Mouse (Mus musculus) neural tube, embryonic 11.5 days (tissue): ENCODE results near the gene Ccdc170. TPM values are rescaled to one million over a fixed set of nuclear protein-coding genes. Genes with fewer than 3 reads are reported as not detected.

ENCODE experiments used
- ATAC-seq: fragments of 200-750 bp; cut with Nextera tagmentation; 2 replicates; pipeline ENCODE4 v1.8.0; 2017; ENCODE audit warnings: moderate number of reproducible peaks, mild to moderate bottlenecking, moderate TSS enrichment, moderate library complexity; ENCODE audit not compliant: insufficient read depth, low FRiP score, low TSS enrichment
- DNase-seq: peaks from one replicate; pipeline ENCODE4 v3.0.0-alpha.2; 2015; ENCODE audit warnings: low spot score
- H3K27ac ChIP-seq: fragments of 300-500 bp; sonication (generic); 2 replicates; pipeline ENCODE4 v1.5.1; 2014; ENCODE audit warnings: low read depth, mild to moderate bottlenecking, low read length
- H3K27me3 ChIP-seq: fragments of 300-500 bp; sonication (generic); 2 replicates; pipeline ENCODE4 v1.6.1; 2014; ENCODE audit warnings: mild to moderate bottlenecking, low read length, mixed read lengths; ENCODE audit not compliant: control insufficient read depth, insufficient read depth
- H3K36me3 ChIP-seq: fragments of 300-500 bp; sonication (generic); 2 replicates; pipeline ENCODE4 v1.6.1; 2014; ENCODE audit warnings: mild to moderate bottlenecking, low read length, moderate library complexity, mixed read lengths; ENCODE audit not compliant: control insufficient read depth, insufficient read depth
- H3K4me1 ChIP-seq: fragments of 300-500 bp; sonication (generic); 2 replicates; pipeline ENCODE4 v1.6.1; 2014; ENCODE audit warnings: low read length, mixed read lengths; ENCODE audit not compliant: control insufficient read depth, insufficient read depth
- H3K4me2 ChIP-seq: fragments of 300-500 bp; sonication (generic); 2 replicates; pipeline ENCODE4 v1.6.1; 2014; ENCODE audit warnings: low read depth, mild to moderate bottlenecking, moderate library complexity
- H3K4me3 ChIP-seq: fragments of 300-500 bp; sonication (generic); 2 replicates; pipeline ENCODE4 v1.5.1; 2014; ENCODE audit warnings: low read depth, low read length
- H3K9ac ChIP-seq: fragments of 300-500 bp; sonication (generic); 2 replicates; pipeline ENCODE4 v1.6.1; 2014; ENCODE audit warnings: mild to moderate bottlenecking, low read length
- H3K9me3 ChIP-seq: fragments of 300-500 bp; sonication (generic); 2 replicates; pipeline ENCODE4 v1.6.1; 2016; ENCODE audit warnings: low read length; ENCODE audit not compliant: control insufficient read depth
- WGBS: fragments of 180-500 bp; shearing (Covaris S2); extraction: QIAGEN DNeasy Blood & Tissue Kit; methylation state at CpG from one replicate; pipeline ENCODE4 v1.1.7; 2014; 5-methylcytosine and 5-hydroxymethylcytosine counted together
- polyA plus RNA-seq: library from polyadenylated mRNA; unstranded; fragments of >200 nt; fragmentation: Nextera tagmentation; extraction: Ambion mirVana; gene quantifications from 2 replicates; pipeline ENCODE4 v1.2.1, GENCODE M21; 2014

Ccdc170 gene
- polyA plus RNA-seq, 1 experiment from 2014 or later: not detected

DNA sequence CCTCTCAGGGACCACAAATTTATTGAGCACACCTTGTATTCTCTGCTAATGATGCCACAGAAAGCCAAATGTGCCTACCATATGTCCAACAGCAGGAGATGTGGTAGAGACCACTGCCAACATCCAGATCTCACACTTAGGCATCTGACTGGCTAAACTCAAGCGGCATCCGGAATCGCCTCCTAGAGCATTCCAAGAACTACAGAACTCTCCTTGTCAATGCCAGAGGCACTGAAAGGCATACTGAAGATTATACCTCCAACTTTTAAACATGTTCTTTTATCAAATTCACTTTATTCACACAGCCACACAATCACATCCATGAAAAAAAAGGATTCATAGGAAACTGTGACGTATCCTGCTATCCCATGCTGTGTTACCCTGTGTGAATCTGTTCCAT is 88.5 kb downstream of the Ccdc170 start:
- H3K9me3 ChIP-seq: no peaks in the 10 kb centered on the region
- no peak overlapping the region for H3K27ac ChIP-seq
- no peak overlapping the region for H3K4me3 ChIP-seq
- ATAC-seq: no peak
- no peaks in the 10 kb centered on the region for H3K27me3 ChIP-seq
- WGBS: 88% methylated on average over 4 of the region's 4 CpGs
- no peak overlapping the region for H3K4me2 ChIP-seq
- H3K36me3 ChIP-seq: no peaks in the 10 kb centered on the region
- DNase-seq: no peak
- no peaks in the 10 kb centered on the region for H3K4me1 ChIP-seq
- no peak overlapping the region for H3K9ac ChIP-seq

GRCm38 (mm10) chr10:4571304-4571703 is 89.0 kb downstream of the Ccdc170 start:
- no peak overlapping the region for H3K4me2 ChIP-seq
- DNase-seq (no peak), ATAC-seq (no peak)
- no peaks in the 10 kb centered on the region for H3K27me3 ChIP-seq
- no peak overlapping the region for H3K4me3 ChIP-seq
- WGBS: 78% methylated on average over 4 of the region's 4 CpGs
- no peaks in the 10 kb centered on the region for H3K9me3 ChIP-seq
- H3K27ac ChIP-seq: no peak overlapping the region
- no peak overlapping the region for H3K9ac ChIP-seq
- no peaks in the 10 kb centered on the region for H3K4me1 ChIP-seq
- no peaks in the 10 kb centered on the region for H3K36me3 ChIP-seq

DNA sequence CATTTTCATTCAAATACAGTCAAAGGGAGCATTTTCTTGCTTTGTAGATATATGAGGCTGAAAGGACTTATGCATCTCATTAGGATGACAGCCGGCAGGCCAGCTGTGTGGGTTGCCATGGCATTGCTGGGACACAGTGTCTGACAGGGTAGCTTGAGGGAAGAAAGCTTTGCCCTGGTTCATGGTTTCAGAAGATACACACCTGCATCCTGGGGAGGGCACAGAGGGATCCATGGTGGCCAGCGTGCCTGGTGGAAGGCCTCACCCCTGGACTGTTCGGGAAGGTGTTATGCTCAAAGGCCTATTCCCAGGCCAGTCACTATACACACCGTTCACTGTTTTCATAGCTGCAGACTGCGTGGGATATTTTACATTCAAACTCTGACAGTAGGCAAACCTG is 99.6 kb downstream of the Ccdc170 start:
- Histone ChIP-seq H3K9ac (no peak overlapping the region), H3K4me3 (no peak overlapping the region), H3K9me3 (no peaks in the 10 kb centered on the region), H3K27me3 (no peaks in the 10 kb centered on the region), H3K27ac (no peak overlapping the region), H3K4me1 (no peaks in the 10 kb centered on the region), H3K36me3 (no peaks in the 10 kb centered on the region), H3K4me2 (no peak overlapping the region)
- DNase-seq: peak; percentile 46
- ATAC-seq: peak; percentile 41; the same call in 1 of the 2 replicates
- WGBS: 88% methylated on average over 5 of the region's 5 CpGs

GRCm38 (mm10) chr10:4586691-4587090 is 104.4 kb downstream of the Ccdc170 start:
- Histone ChIP-seq H3K4me1 (no peaks in the 10 kb centered on the region), H3K4me2 (no peak overlapping the region), H3K27ac (no peak overlapping the region), H3K36me3 (no peaks in the 10 kb centered on the region), H3K9ac (no peak overlapping the region), H3K27me3 (no peaks in the 10 kb centered on the region), H3K9me3 (no peaks in the 10 kb centered on the region), H3K4me3 (no peak overlapping the region)
- ATAC-seq: no peak
- 92% methylated on average over 6 of the region's 6 CpGs for WGBS
- DNase-seq: no peak

- no peaks in the 10 kb centered on the region for H3K36me3 ChIP-seq
- ATAC-seq: no peak
- H3K27ac ChIP-seq: no peak overlapping the region
- no peak for DNase-seq
- no peaks in the 10 kb centered on the region for H3K9me3 ChIP-seq
- H3K27me3 ChIP-seq: no peaks in the 10 kb centered on the region
- H3K9ac ChIP-seq: no peak overlapping the region
- 76% methylated on average over 4 of the region's 4 CpGs for WGBS
- no peak overlapping the region for H3K4me3 ChIP-seq
- no peak overlapping the region for H3K4me2 ChIP-seq
- H3K4me1 ChIP-seq: no peaks in the 10 kb centered on the region
Observed at GRCm38 (mm10) chr10:4589576-4589975, 107.3 kb downstream of the Ccdc170 start.

- H3K4me3 ChIP-seq: no peak overlapping the region
- no peaks in the 10 kb centered on the region for H3K4me1 ChIP-seq
- no peak overlapping the region for H3K27ac ChIP-seq
- ATAC-seq: no peak
- H3K36me3 ChIP-seq: no peaks in the 10 kb centered on the region
- H3K4me2 ChIP-seq: no peak overlapping the region
- no peaks in the 10 kb centered on the region for H3K27me3 ChIP-seq
- WGBS: 87% methylated on average over 8 of the region's 8 CpGs
- no peak for DNase-seq
- H3K9ac ChIP-seq: no peak overlapping the region
- H3K9me3 ChIP-seq: no peaks in the 10 kb centered on the region
Observed at GRCm38 (mm10) chr10:4590956-4591355, 108.7 kb downstream of the Ccdc170 start.

GRCm38 (mm10) chr10:4593828-4594227 is 111.5 kb downstream of the Ccdc170 start:
- 71% methylated on average over 4 of the region's 4 CpGs for WGBS
- H3K9ac ChIP-seq: no peak overlapping the region
- no peak overlapping the region for H3K4me3 ChIP-seq
- no peaks in the 10 kb centered on the region for H3K9me3 ChIP-seq
- no peak overlapping the region for H3K27ac ChIP-seq
- ATAC-seq: no peak
- H3K4me1 ChIP-seq: no peaks in the 10 kb centered on the region
- H3K36me3 ChIP-seq: no peaks in the 10 kb centered on the region
- H3K4me2 ChIP-seq: no peak overlapping the region
- no peaks in the 10 kb centered on the region for H3K27me3 ChIP-seq
- no peak for DNase-seq

- Histone ChIP-seq H3K36me3 (no peaks in the 10 kb centered on the region), H3K27me3 (no peaks in the 10 kb centered on the region), H3K9ac (no peak overlapping the region), H3K27ac (no peak overlapping the region), H3K4me2 (no peak overlapping the region), H3K4me1 (no peaks in the 10 kb centered on the region), H3K9me3 (no peaks in the 10 kb centered on the region), H3K4me3 (no peak overlapping the region)
- DNase-seq (no peak), ATAC-seq (no peak)
- WGBS: 97% methylated on average over 3 of the region's 4 CpGs
Observed at GRCm38 (mm10) chr10:4597211-4597610, 114.9 kb downstream of the Ccdc170 start.

DNA sequence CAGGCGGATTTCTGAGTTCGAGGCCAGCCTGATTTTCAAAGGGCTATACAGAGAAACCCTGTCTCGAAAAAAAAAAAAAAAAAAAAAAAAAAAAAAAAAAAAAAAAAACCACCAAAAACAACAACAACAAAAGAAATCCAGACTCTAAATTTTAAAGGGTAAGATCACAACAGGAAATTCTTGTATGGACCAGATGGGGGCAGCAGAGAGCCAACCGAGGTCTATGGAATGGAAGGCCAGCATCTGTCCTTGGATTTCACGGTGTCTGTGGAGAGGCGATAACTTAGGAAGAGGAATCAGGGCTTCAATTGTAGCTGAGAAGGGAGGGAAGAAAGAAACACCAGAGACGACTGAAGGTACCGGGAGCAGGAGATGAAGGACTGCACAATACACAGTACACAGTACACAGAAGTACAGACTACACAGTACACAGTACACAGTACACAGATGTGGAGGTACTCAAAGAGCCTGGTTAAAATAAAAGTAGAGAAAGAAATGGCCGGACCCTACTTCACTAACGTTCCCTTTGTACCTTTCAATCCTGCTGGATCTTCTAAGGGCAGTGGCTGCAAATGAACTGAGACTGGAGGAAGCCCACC is 116.0 kb downstream of the Ccdc170 start:
- no peak overlapping the region for H3K4me2 ChIP-seq
- H3K36me3 ChIP-seq: no peaks in the 10 kb centered on the region
- no peak overlapping the region for H3K4me3 ChIP-seq
- no peaks in the 10 kb centered on the region for H3K4me1 ChIP-seq
- H3K9me3 ChIP-seq: no peaks in the 10 kb centered on the region
- DNase-seq: peak; percentile 59
- no peaks in the 10 kb centered on the region for H3K27me3 ChIP-seq
- H3K27ac ChIP-seq: no peak overlapping the region
- 65% methylated on average over 10 of the region's 10 CpGs for WGBS
- H3K9ac ChIP-seq: no peak overlapping the region
- ATAC-seq: no peak
